Mouse (Mus musculus): ENCODE data around the gene Irf8. TPM values are rescaled to one million over a fixed set of nuclear protein-coding genes. Genes with fewer than 3 reads are reported as not detected.

Irf8 gene
- total and polyA plus RNA-seq, 3 experiments: not detected

- TF ChIP-seq USF1 (IDR thresholded peaks at IDR 0.05; ENCODE audit: low read depth, low read length): no peak
- peak; percentile 15; the same call in 1 of the 2 replicates for TF ChIP-seq RAD21 (IDR thresholded peaks at IDR 0.05; ENCODE audit: low read depth, low read length)
- TF ChIP-seq NRF1 (IDR thresholded peaks at IDR 0.05; ENCODE audit: insufficient read depth, low read depth, low read length, poor library complexity, severe bottlenecking): no peak
- TF ChIP-seq MAZ (IDR thresholded peaks at IDR 0.05; ENCODE audit: low read depth, low read length): no peak
- no peak for TF ChIP-seq ETS1 (IDR thresholded peaks at IDR 0.05; ENCODE audit: low read depth, low read length)
- TF ChIP-seq MAX (IDR thresholded peaks at IDR 0.05; ENCODE audit: low read length): no peak
- TF ChIP-seq CHD2 (IDR thresholded peaks at IDR 0.05; ENCODE audit: low read length): no peak
- no peak for TF ChIP-seq MEF2A (IDR thresholded peaks at IDR 0.05; ENCODE audit: extremely low read depth, insufficient replicate concordance, low read depth, low read length, poor library complexity, severe bottlenecking)
- TF ChIP-seq CTCF (IDR thresholded peaks at IDR 0.05 in 2 of 3, conservative IDR thresholded peaks at IDR 0.05 in 1 of 3; ENCODE audit: control insufficient read depth in 1 of 3, insufficient read depth in 1 of 3, low read depth in 2 of 3, low read length in 3 of 3, poor library complexity in 1 of 3, severe bottlenecking in 1 of 3): peak; percentile 47 to 64 (median 50); a peak in 5 of 6 replicates
- no peak for TF ChIP-seq NELFE (IDR thresholded peaks at IDR 0.05; ENCODE audit: low read depth, low read length)
- DNase-seq (ENCODE audit: low read depth, low spot score): no peak
- Histone ChIP-seq H3K79me2 (ENCODE audit: control insufficient read depth, insufficient read depth, low read length, poor library complexity) (no peaks in the 10 kb centered on the region), H3K36me3 (ENCODE audit: control insufficient read depth in 1 of 2, insufficient read depth in 2 of 2, low read length in 2 of 2) (no peaks in the 10 kb centered on the region), H3K9me3 (replicated peaks; ENCODE audit: insufficient read depth, low read length) (no peaks in the 10 kb centered on the region), H3K4me1 (ENCODE audit: control insufficient read depth in 1 of 2, insufficient read depth in 2 of 2, low read length in 2 of 2) (no peaks in the 10 kb centered on the region), H3K27ac (ENCODE audit: control insufficient read depth, low read depth, low read length) (no peak overlapping the region), H3K4me3 (ENCODE audit: control insufficient read depth in 1 of 2, insufficient read depth in 1 of 2, low read depth in 2 of 2, low read length in 2 of 2) (no peak overlapping the region), H3K9ac (ENCODE audit: control insufficient read depth, low read depth, low read length, poor library complexity, severe bottlenecking) (no peak overlapping the region), H3K27me3 (ENCODE audit: control insufficient read depth in 1 of 2, insufficient read depth in 2 of 2, low read length in 2 of 2) (no peaks in the 10 kb centered on the region)
Measured at GRCm38 (mm10) chr8:120697979-120698272, 38.2 kb upstream of the Irf8 start.

- Histone ChIP-seq H3K79me2 (ENCODE audit: control insufficient read depth, insufficient read depth, low read length, poor library complexity) (no peaks in the 10 kb centered on the region), H3K9ac (ENCODE audit: control insufficient read depth, low read depth, low read length, poor library complexity, severe bottlenecking) (no peak overlapping the region), H3K4me3 (ENCODE audit: control insufficient read depth in 1 of 2, insufficient read depth in 1 of 2, low read depth in 2 of 2, low read length in 2 of 2) (no peak overlapping the region), H3K36me3 (ENCODE audit: control insufficient read depth in 1 of 2, insufficient read depth in 2 of 2, low read length in 2 of 2) (no peaks in the 10 kb centered on the region), H3K9me3 (replicated peaks; ENCODE audit: insufficient read depth, low read length) (no peaks in the 10 kb centered on the region), H3K27me3 (ENCODE audit: control insufficient read depth in 1 of 2, insufficient read depth in 2 of 2, low read length in 2 of 2) (no peaks in the 10 kb centered on the region), H3K4me1 (ENCODE audit: control insufficient read depth in 1 of 2, insufficient read depth in 2 of 2, low read length in 2 of 2) (no peaks in the 10 kb centered on the region), H3K27ac (ENCODE audit: control insufficient read depth, low read depth, low read length) (no peak overlapping the region)
- no peak for DNase-seq (ENCODE audit: low read depth, low spot score)
- TF ChIP-seq POLR2AphosphoS2 (IDR thresholded peaks at IDR 0.05; ENCODE audit: low read length) (no peak), GABPA (IDR thresholded peaks at IDR 0.05; ENCODE audit: low read depth, low read length) (no peak), MYB (IDR thresholded peaks at IDR 0.05; ENCODE audit: low read depth, low read length) (no peak), ETS1 (IDR thresholded peaks at IDR 0.05; ENCODE audit: low read depth, low read length) (no peak), E2F4 (IDR thresholded peaks at IDR 0.05; ENCODE audit: borderline replicate concordance, low read depth, low read length) (no peak), NELFE (IDR thresholded peaks at IDR 0.05; ENCODE audit: low read depth, low read length) (no peak), TCF12 (IDR thresholded peaks at IDR 0.05; ENCODE audit: low read depth, low read length) (no peak), ELF1 (IDR thresholded peaks at IDR 0.05; ENCODE audit: low read depth, low read length) (no peak), GATA1 (IDR thresholded peaks at IDR 0.05; ENCODE audit: low read depth, low read length) (no peak), RCOR1 (IDR thresholded peaks at IDR 0.05; ENCODE audit: low read depth, low read length) (no peak), EP300 (IDR thresholded peaks at IDR 0.05; ENCODE audit: low read depth in 1 of 2, low read length in 2 of 2) (no peak), MAX (IDR thresholded peaks at IDR 0.05; ENCODE audit: low read length) (no peak), MEF2A (IDR thresholded peaks at IDR 0.05; ENCODE audit: extremely low read depth, insufficient replicate concordance, low read depth, low read length, poor library complexity, severe bottlenecking) (no peak), USF1 (IDR thresholded peaks at IDR 0.05; ENCODE audit: low read depth, low read length) (no peak), USF2 (IDR thresholded peaks at IDR 0.05; ENCODE audit: borderline replicate concordance in 1 of 2, insufficient read depth in 1 of 2, low read depth in 1 of 2, low read length in 2 of 2) (no peak), ZMIZ1 (IDR thresholded peaks at IDR 0.05; ENCODE audit: low read depth, low read length) (no peak), POLR2A (IDR thresholded peaks at IDR 0.05; ENCODE audit: control insufficient read depth in 1 of 2, insufficient read depth in 1 of 2, low read depth in 1 of 2, low read length in 2 of 2, poor library complexity in 1 of 2) (no peak)
Measured at GRCm38 (mm10) chr8:120698426-120698825, 37.7 kb upstream of the Irf8 start.

Measured in MEL (cell line).